Comparison of ENCODE assay signal across 8 mouse cellular contexts in genomic region chr2:156547123-156547891, GRCm38 (mm10). TPM values are rescaled to one million over a fixed set of nuclear protein-coding genes. Genes with fewer than 3 reads are reported as not detected.
A peak's percentile ranks its signal among the peaks of the same experiment; 100 is the strongest.
DNase-seq lines count a peak whose midpoint lies in the region; ATAC-seq and TF ChIP-seq lines count a peak whose summit lies in the region.

Gene Aar2, plus strand, starts transcription at chr2:156547584.

- peak; percentile 87 for DNase-seq in 416B (ENCODE audit: low read depth)
- DNase-seq in heart, adult 8-10 months (ENCODE audit: low spot score): peak; percentile 76
- DNase-seq in kidney, adult 9 months: peak; percentile 78
- peak; percentile 33 to 70 for DNase-seq in monocyte, adult 2 months (ENCODE audit: low read depth in 1 of 2, low spot score in 2 of 2)
- peak; percentile 82 to 95 for DNase-seq in spleen, postnatal 4 days (ENCODE audit: low spot score in 2 of 2)

- TF ChIP-seq POLR2A in bone marrow, adult 2 months (IDR thresholded peaks at IDR 0.05; ENCODE audit: borderline replicate concordance, control insufficient read depth, low read depth, low read length): peak; percentile 73; the same call in 1 of the 2 replicates

- H3K27me3 ChIP-seq in embryonic facial prominence, embryonic 15.5 days: no peaks in the 10 kb centered on the region
- H3K27me3 ChIP-seq in limb, embryonic 15.5 days: no peaks in the 10 kb centered on the region

- peaks cover 18% of the 10 kb centered on the region for H3K36me3 ChIP-seq in embryonic facial prominence, embryonic 15.5 days
- H3K36me3 ChIP-seq in limb, embryonic 15.5 days: peaks cover 15% of the 10 kb centered on the region

- peak within 1 kb of the TSS; percentile 91 for H3K9ac ChIP-seq in embryonic facial prominence, embryonic 15.5 days
- H3K9ac ChIP-seq in limb, embryonic 15.5 days: peak within 1 kb of the TSS; percentile 78

- peak within 1 kb of the TSS; percentile 73 for H3K4me2 ChIP-seq in embryonic facial prominence, embryonic 15.5 days (replicated peaks)
- peak within 1 kb of the TSS; percentile 66 for H3K4me2 ChIP-seq in limb, embryonic 15.5 days

- ATAC-seq in embryonic facial prominence, embryonic 15.5 days (ENCODE audit: insufficient number of reproducible peaks, low FRiP score, low TSS enrichment, low read depth): no peak
- ATAC-seq in limb, embryonic 15.5 days (ENCODE audit: insufficient number of reproducible peaks, low FRiP score, low TSS enrichment, low read depth): no peak

- peak within 1 kb of the TSS; percentile 92 for H3K4me3 ChIP-seq in bone marrow, adult 2 months (replicated peaks; ENCODE audit: control insufficient read depth, low read depth, low read length)
- H3K4me3 ChIP-seq in embryonic facial prominence, embryonic 15.5 days (replicated peaks): peak within 1 kb of the TSS; percentile 86
- H3K4me3 ChIP-seq in limb, embryonic 15.5 days: peak within 1 kb of the TSS; percentile 82

- 3% methylated on average over 39 of the region's 39 CpGs for WGBS in bone marrow, adult 2 months
- 4% methylated on average over 39 of the region's 39 CpGs for WGBS in embryonic facial prominence, embryonic 15.5 days
- 5% methylated on average over 39 of the region's 39 CpGs for WGBS in limb, embryonic 15.5 days

- TF ChIP-seq CTCF in bone marrow, adult 2 months (IDR thresholded peaks at IDR 0.05; ENCODE audit: control insufficient read depth, insufficient read depth, low read length): no peak

- H3K27ac ChIP-seq in bone marrow, adult 2 months (ENCODE audit: control insufficient read depth, insufficient read depth, low read depth, low read length, poor library complexity): peak within 1 kb of the TSS; percentile 71
- peak within 1 kb of the TSS; percentile 83 for H3K27ac ChIP-seq in embryonic facial prominence, embryonic 15.5 days (replicated peaks)
- H3K27ac ChIP-seq in limb, embryonic 15.5 days: peak within 1 kb of the TSS; percentile 68

- no peaks in the 10 kb centered on the region; the same call in 1 of the 2 replicates for H3K4me1 ChIP-seq in bone marrow, adult 2 months (ENCODE audit: control insufficient read depth, insufficient read depth, low read length)
- peaks cover 16% of the 10 kb centered on the region for H3K4me1 ChIP-seq in embryonic facial prominence, embryonic 15.5 days
- peaks cover 12% of the 10 kb centered on the region for H3K4me1 ChIP-seq in limb, embryonic 15.5 days

- no peaks in the 10 kb centered on the region for H3K9me3 ChIP-seq in embryonic facial prominence, embryonic 15.5 days (replicated peaks)
- H3K9me3 ChIP-seq in limb, embryonic 15.5 days: no peaks in the 10 kb centered on the region

RNA-seq across cellular contexts. Expression of gene Aar2, which starts in this region (rescaled TPM):
- 9.0 and 15.1 TPM in 2 replicates for polyA plus RNA-seq in bone marrow, adult 2 months (2011; ENCODE audit: insufficient read depth, insufficient read length, low replicate concordance, missing spikeins)
- polyA plus RNA-seq in embryonic facial prominence, embryonic 15.5 days (2015; fragmentation: Nextera tagmentation; extraction: Ambion mirVana): 33.6 and 34.4 TPM in 2 replicates
- 10 to 100 TPM; 20.3 to 23.3 (median 22.2) TPM for total RNA-seq in heart, adult 8-10 months (2022)
- polyA plus RNA-seq in limb, embryonic 15.5 days (2015; fragmentation: Nextera tagmentation; extraction: Ambion mirVana): 33.2 and 33.4 TPM in 2 replicates
